Mouse (Mus musculus) ES-Bruce4 (cell line): ENCODE measurements around the gene Clp1.

Experiments
- CTCF ChIP-seq: IDR thresholded peaks from one replicate; pipeline ENCODE4 v1.8.1; 2011; ENCODE audit warnings: low read depth, low read length
- POLR2A ChIP-seq: IDR thresholded peaks from one replicate; pipeline ENCODE4 v1.8.1; 2011; ENCODE audit warnings: low read length; ENCODE audit not compliant: insufficient read depth

- TF ChIP-seq POLR2A, result no peak
- TF ChIP-seq CTCF, result no peak
Measured at GRCm38 (mm10) chr2:84714422-84714810, 12.7 kb downstream of the Clp1 start.
